Mouse (Mus musculus) MEL (cell line): ENCODE measurements at regions not wholly inside any gene's neighbourhood (a gene's known extent, or its start where the extent isn't known, plus 50 kb on each side); places are given as distances from the start of the nearest gene placed in this dataset.

ENCODE experiments used
- CHD1 ChIP-seq: IDR thresholded peaks from 2 replicates; pipeline ENCODE4 v1.6.1; 2012; ENCODE audit warnings: low read depth, mild to moderate bottlenecking, inconsistent platforms, low read length, improper control_type of control experiment
- CHD2 ChIP-seq: IDR thresholded peaks from 2 replicates; pipeline ENCODE4 v1.6.1; 2011; ENCODE audit warnings: low read length, improper control_type of control experiment
- CTCF ChIP-seq, 3 experiments: IDR thresholded peaks in 2 of 3; conservative IDR thresholded peaks in 1 of 3; 2 replicates each; pipeline ENCODE4 v1.5.1; 2011 to 2012; ENCODE audit warnings: low read length in 3 of 3, low read depth in 2 of 3, mild to moderate bottlenecking in 2 of 3, improper control_type of control experiment in 1 of 3, inconsistent platforms in 1 of 3, mixed read lengths in 1 of 3, moderate library complexity in 1 of 3; ENCODE audit not compliant: control insufficient read depth in 1 of 3, insufficient read depth in 1 of 3, poor library complexity in 1 of 3, severe bottlenecking in 1 of 3
- E2F4 ChIP-seq: IDR thresholded peaks from 2 replicates; pipeline ENCODE4 v1.6.1; 2011; ENCODE audit warnings: low read depth, low read length, improper control_type of control experiment, borderline replicate concordance
- ELF1 ChIP-seq: IDR thresholded peaks from 2 replicates; pipeline ENCODE4 v1.6.1; 2014; ENCODE audit warnings: low read depth, mild to moderate bottlenecking, inconsistent platforms, low read length, improper control_type of control experiment, moderate library complexity
- EP300 ChIP-seq, 2 experiments: IDR thresholded peaks; 2 replicates each; pipeline ENCODE4 v1.6.1; 2011; ENCODE audit warnings: improper control_type of control experiment in 2 of 2, low read length in 2 of 2, low read depth in 1 of 2, mild to moderate bottlenecking in 1 of 2
- GATA1 ChIP-seq: IDR thresholded peaks from 2 replicates; pipeline ENCODE4 v1.6.1; 2011; ENCODE audit warnings: low read depth, low read length, improper control_type of control experiment
- HCFC1 ChIP-seq: IDR thresholded peaks from 2 replicates; pipeline ENCODE4 v1.6.1; 2012; ENCODE audit warnings: low read depth, mild to moderate bottlenecking, inconsistent platforms, low read length, improper control_type of control experiment, moderate library complexity
- MAX ChIP-seq: IDR thresholded peaks from 2 replicates; pipeline ENCODE4 v1.6.1; 2011; ENCODE audit warnings: low read length, improper control_type of control experiment
- NELFE ChIP-seq: IDR thresholded peaks from 2 replicates; pipeline ENCODE4 v1.6.1; 2011; ENCODE audit warnings: low read depth, low read length, improper control_type of control experiment
- USF1 ChIP-seq: IDR thresholded peaks from 2 replicates; pipeline ENCODE4 v1.6.1; 2014; ENCODE audit warnings: low read depth, mild to moderate bottlenecking, inconsistent platforms, low read length, improper control_type of control experiment, moderate library complexity
- ZC3H11A ChIP-seq: IDR thresholded peaks from 2 replicates; pipeline ENCODE4 v1.6.1; 2012; ENCODE audit warnings: low read depth, mild to moderate bottlenecking, inconsistent platforms, low read length, improper control_type of control experiment
- ZKSCAN1 ChIP-seq: IDR thresholded peaks from 2 replicates; pipeline ENCODE4 v1.6.1; 2012; ENCODE audit warnings: low read depth, mild to moderate bottlenecking, inconsistent platforms, low read length, improper control_type of control experiment, moderate library complexity

GRCm38 (mm10) chr2:143365976-143366375 lies 180.0 kb upstream of the Pcsk2 start:
- TF ChIP-seq CTCF (IDR thresholded peaks at IDR 0.05 in 2 of 3, conservative IDR thresholded peaks at IDR 0.05 in 1 of 3; ENCODE audit: control insufficient read depth in 1 of 3, insufficient read depth in 1 of 3, low read depth in 2 of 3, low read length in 3 of 3, poor library complexity in 1 of 3, severe bottlenecking in 1 of 3) = no peak
- TF ChIP-seq GATA1 = no peak
- TF ChIP-seq EP300 (IDR thresholded peaks at IDR 0.05; ENCODE audit: low read depth in 1 of 2, low read length in 2 of 2) = no peak
- no peak for TF ChIP-seq ZKSCAN1
- TF ChIP-seq MAX = no peak
- TF ChIP-seq ELF1 = no peak
- no peak for TF ChIP-seq USF1
- TF ChIP-seq CHD1 = no peak
- TF ChIP-seq HCFC1 = no peak
- TF ChIP-seq CHD2 = no peak
- TF ChIP-seq E2F4 = no peak
- no peak for TF ChIP-seq ZC3H11A
- no peak for TF ChIP-seq NELFE
